Mouse (Mus musculus) E14TG2a.4 (cell line): ENCODE measurements at regions not wholly inside any gene's neighbourhood (a gene's known extent, or its start where the extent isn't known, plus 50 kb on each side); places are given as distances from the start of the nearest gene placed in this dataset.

Experiments
- CTCF ChIP-seq: conservative IDR thresholded peaks from 2 replicates; pipeline ENCODE4 v1.5.1; 2014; ENCODE audit warnings: low read length
- NANOG ChIP-seq: IDR thresholded peaks from 2 replicates; pipeline ENCODE4 v1.6.1; 2014; ENCODE audit warnings: borderline replicate concordance, low read length, mixed read lengths

- TF ChIP-seq CTCF: no peak
- TF ChIP-seq NANOG: no peak
Measured at GRCm38 (mm10) chr13:31109231-31109630, 135.2 kb downstream of the Gm5447 start.
